Mouse (Mus musculus) liver, embryonic 14.5 days (tissue): ENCODE data around the gene Cntnap2.
"Not testable (repeated sequence)": the region's sequence is repeated elsewhere in the genome, so short reads cannot be mapped to it uniquely, and the experiment has no call there.

ENCODE experiments used
- CTCF ChIP-seq: IDR thresholded peaks from 2 replicates; pipeline ENCODE4 v1.5.1; 2016; ENCODE audit warnings: antibody characterized with exemption, low read depth, control low read depth
- EP300 ChIP-seq: IDR thresholded peaks from 2 replicates; pipeline ENCODE4 v1.6.1; 2016; ENCODE audit warnings: antibody characterized with exemption, low read depth

DNA sequence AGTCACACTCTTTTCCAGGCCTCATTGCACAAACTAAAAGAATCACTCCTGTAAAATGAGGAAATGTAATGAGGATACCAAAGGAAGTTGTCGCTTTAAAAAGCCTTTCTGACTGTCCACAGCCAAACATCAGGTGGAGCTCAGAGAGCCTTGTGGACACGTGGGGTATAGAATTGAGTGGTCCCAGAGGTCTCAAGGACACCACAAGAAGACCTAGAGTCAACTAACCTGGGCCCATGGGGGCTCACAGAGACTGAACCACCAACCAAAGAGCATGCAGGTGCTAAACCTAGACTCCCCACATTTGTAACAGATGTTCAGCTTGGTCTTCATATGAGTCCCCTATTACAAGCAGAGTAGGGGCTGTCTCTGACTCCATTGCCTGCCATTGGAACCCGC lies 2117.0 kb downstream of the Cntnap2 start:
- TF ChIP-seq EP300, CTCF: not testable (repeated sequence)
